Mouse (Mus musculus): ENCODE data around the gene Hc. TPM values are rescaled to one million over a fixed set of nuclear protein-coding genes. Genes with fewer than 3 reads are reported as not detected.

Hc gene
- polyA plus RNA-seq, 1 experiment from 2014 or later, result 0.45 TPM

GRCm38 (mm10) chr2:35060897-35061296, 341 bp downstream of the Hc start:
- Histone ChIP-seq H3K4me1 (ENCODE audit: insufficient read depth, low read length) (no peaks in the 10 kb centered on the region), H3K36me3 (ENCODE audit: insufficient read depth, low read length) (no peaks in the 10 kb centered on the region), H3K27me3 (ENCODE audit: insufficient read depth, low read length) (no peaks in the 10 kb centered on the region), H3K4me3 (ENCODE audit: low read length) (no peak overlapping the region), H3K9me3 (ENCODE audit: low read length) (no peaks in the 10 kb centered on the region), H3K4me2 (replicated peaks; ENCODE audit: low read depth, low read length) (no peak overlapping the region), H3K27ac (ENCODE audit: low read length) (no peak overlapping the region), H3K9ac (replicated peaks; ENCODE audit: low read length) (no peak overlapping the region)
- no peak for ATAC-seq (ENCODE audit: low FRiP score, low TSS enrichment)
- 23% methylated on average over 6 of the region's 6 CpGs for WGBS

GRCm38 (mm10) chr2:35060256-35060655, 982 bp downstream of the Hc start:
- Histone ChIP-seq H3K36me3 (ENCODE audit: insufficient read depth, low read length) (no peaks in the 10 kb centered on the region), H3K27ac (ENCODE audit: low read length) (no peak overlapping the region), H3K9ac (replicated peaks; ENCODE audit: low read length) (no peak overlapping the region), H3K9me3 (ENCODE audit: low read length) (no peaks in the 10 kb centered on the region), H3K27me3 (ENCODE audit: insufficient read depth, low read length) (no peaks in the 10 kb centered on the region), H3K4me1 (ENCODE audit: insufficient read depth, low read length) (no peaks in the 10 kb centered on the region), H3K4me2 (replicated peaks; ENCODE audit: low read depth, low read length) (no peak overlapping the region), H3K4me3 (ENCODE audit: low read length) (no peak overlapping the region)
- WGBS, result 75% methylated on average over 5 of the region's 5 CpGs
- no peak for ATAC-seq (ENCODE audit: low FRiP score, low TSS enrichment)

GRCm38 (mm10) chr2:35058325-35058724, 2.9 kb downstream of the Hc start:
- H3K27me3 ChIP-seq (ENCODE audit: insufficient read depth, low read length), result no peaks in the 10 kb centered on the region
- no peaks in the 10 kb centered on the region for H3K36me3 ChIP-seq (ENCODE audit: insufficient read depth, low read length)
- WGBS, result 85% methylated on average over 2 of the region's 2 CpGs
- no peaks in the 10 kb centered on the region for H3K9me3 ChIP-seq (ENCODE audit: low read length)
- no peak for ATAC-seq (ENCODE audit: low FRiP score, low TSS enrichment)
- H3K9ac ChIP-seq (replicated peaks; ENCODE audit: low read length), result no peak overlapping the region
- no peaks in the 10 kb centered on the region for H3K4me1 ChIP-seq (ENCODE audit: insufficient read depth, low read length)
- H3K4me2 ChIP-seq (replicated peaks; ENCODE audit: low read depth, low read length), result no peak overlapping the region
- no peak overlapping the region for H3K27ac ChIP-seq (ENCODE audit: low read length)
- H3K4me3 ChIP-seq (ENCODE audit: low read length), result no peak overlapping the region

GRCm38 (mm10) chr2:35057243-35057642, 4.0 kb downstream of the Hc start:
- H3K27ac ChIP-seq (ENCODE audit: low read length), result no peak overlapping the region
- no peaks in the 10 kb centered on the region for H3K27me3 ChIP-seq (ENCODE audit: insufficient read depth, low read length)
- H3K4me1 ChIP-seq (ENCODE audit: insufficient read depth, low read length), result no peaks in the 10 kb centered on the region
- no peak for ATAC-seq (ENCODE audit: low FRiP score, low TSS enrichment)
- no peak overlapping the region for H3K9ac ChIP-seq (replicated peaks; ENCODE audit: low read length)
- H3K9me3 ChIP-seq (ENCODE audit: low read length), result no peaks in the 10 kb centered on the region
- H3K36me3 ChIP-seq (ENCODE audit: insufficient read depth, low read length), result no peaks in the 10 kb centered on the region
- WGBS, result 89% methylated on average over 11 of the region's 11 CpGs
- no peak overlapping the region for H3K4me3 ChIP-seq (ENCODE audit: low read length)
- H3K4me2 ChIP-seq (replicated peaks; ENCODE audit: low read depth, low read length), result no peak overlapping the region

- Histone ChIP-seq H3K9ac (replicated peaks; ENCODE audit: low read length) (no peak overlapping the region), H3K27me3 (ENCODE audit: insufficient read depth, low read length) (no peaks in the 10 kb centered on the region), H3K9me3 (ENCODE audit: low read length) (no peaks in the 10 kb centered on the region), H3K4me3 (ENCODE audit: low read length) (no peak overlapping the region), H3K4me2 (replicated peaks; ENCODE audit: low read depth, low read length) (no peak overlapping the region), H3K27ac (ENCODE audit: low read length) (no peak overlapping the region), H3K36me3 (ENCODE audit: insufficient read depth, low read length) (no peaks in the 10 kb centered on the region), H3K4me1 (ENCODE audit: insufficient read depth, low read length) (no peaks in the 10 kb centered on the region)
- 41% methylated on average over 5 of the region's 5 CpGs for WGBS
- no peak for ATAC-seq (ENCODE audit: low FRiP score, low TSS enrichment)
These were observed 12.4 kb downstream of the Hc start for GRCm38 (mm10) chr2:35048851-35049250.

- no peak overlapping the region for H3K27ac ChIP-seq (ENCODE audit: low read length)
- no peak overlapping the region for H3K4me2 ChIP-seq (replicated peaks; ENCODE audit: low read depth, low read length)
- peaks cover 6% of the 10 kb centered on the region for H3K9me3 ChIP-seq (ENCODE audit: low read length)
- H3K27me3 ChIP-seq (ENCODE audit: insufficient read depth, low read length), result no peaks in the 10 kb centered on the region
- ATAC-seq (ENCODE audit: low FRiP score, low TSS enrichment), result no peak
- H3K4me3 ChIP-seq (ENCODE audit: low read length), result no peak overlapping the region
- H3K36me3 ChIP-seq (ENCODE audit: insufficient read depth, low read length), result no peaks in the 10 kb centered on the region
- H3K4me1 ChIP-seq (ENCODE audit: insufficient read depth, low read length), result no peaks in the 10 kb centered on the region
- WGBS, result 74% methylated on average over 2 of the region's 2 CpGs
- H3K9ac ChIP-seq (replicated peaks; ENCODE audit: low read length), result no peak overlapping the region
These were observed 16.3 kb downstream of the Hc start for GRCm38 (mm10) chr2:35044956-35045355.

- Histone ChIP-seq H3K27ac (ENCODE audit: low read length) (no peak overlapping the region), H3K36me3 (ENCODE audit: insufficient read depth, low read length) (no peaks in the 10 kb centered on the region), H3K9ac (replicated peaks; ENCODE audit: low read length) (no peak overlapping the region), H3K4me1 (ENCODE audit: insufficient read depth, low read length) (no peaks in the 10 kb centered on the region), H3K4me2 (replicated peaks; ENCODE audit: low read depth, low read length) (no peak overlapping the region), H3K9me3 (ENCODE audit: low read length) (peaks cover 6% of the 10 kb centered on the region), H3K4me3 (ENCODE audit: low read length) (no peak overlapping the region), H3K27me3 (ENCODE audit: insufficient read depth, low read length) (no peaks in the 10 kb centered on the region)
- WGBS, result 91% methylated on average over 9 of the region's 9 CpGs
- ATAC-seq (ENCODE audit: low FRiP score, low TSS enrichment), result no peak
These were observed 22.5 kb downstream of the Hc start for GRCm38 (mm10) chr2:35038580-35039375.

- no peaks in the 10 kb centered on the region for H3K9me3 ChIP-seq (ENCODE audit: low read length)
- H3K27me3 ChIP-seq (ENCODE audit: insufficient read depth, low read length), result no peaks in the 10 kb centered on the region
- no peak overlapping the region for H3K4me3 ChIP-seq (ENCODE audit: low read length)
- H3K4me2 ChIP-seq (replicated peaks; ENCODE audit: low read depth, low read length), result no peak overlapping the region
- H3K4me1 ChIP-seq (ENCODE audit: insufficient read depth, low read length), result no peaks in the 10 kb centered on the region
- no peak overlapping the region for H3K27ac ChIP-seq (ENCODE audit: low read length)
- no peak for ATAC-seq (ENCODE audit: low FRiP score, low TSS enrichment)
- H3K36me3 ChIP-seq (ENCODE audit: insufficient read depth, low read length), result no peaks in the 10 kb centered on the region
- no peak overlapping the region for H3K9ac ChIP-seq (replicated peaks; ENCODE audit: low read length)
- WGBS, result 77% methylated on average over 3 of the region's 3 CpGs
These were observed 36.5 kb downstream of the Hc start for GRCm38 (mm10) chr2:35024646-35025154.

- ATAC-seq (ENCODE audit: low FRiP score, low TSS enrichment), result no peak
- H3K27ac ChIP-seq (ENCODE audit: low read length), result no peak overlapping the region
- no peak overlapping the region for H3K4me3 ChIP-seq (ENCODE audit: low read length)
- WGBS, result 88% methylated on average over 5 of the region's 5 CpGs
- H3K4me1 ChIP-seq (ENCODE audit: insufficient read depth, low read length), result no peaks in the 10 kb centered on the region
- no peak overlapping the region for H3K9ac ChIP-seq (replicated peaks; ENCODE audit: low read length)
- no peaks in the 10 kb centered on the region for H3K9me3 ChIP-seq (ENCODE audit: low read length)
- no peaks in the 10 kb centered on the region for H3K27me3 ChIP-seq (ENCODE audit: insufficient read depth, low read length)
- no peak overlapping the region for H3K4me2 ChIP-seq (replicated peaks; ENCODE audit: low read depth, low read length)
- H3K36me3 ChIP-seq (ENCODE audit: insufficient read depth, low read length), result no peaks in the 10 kb centered on the region
These were observed 39.4 kb downstream of the Hc start for GRCm38 (mm10) chr2:35021806-35022205.

- ATAC-seq (ENCODE audit: low FRiP score, low TSS enrichment), result no peak
- no peaks in the 10 kb centered on the region for H3K27me3 ChIP-seq (ENCODE audit: insufficient read depth, low read length)
- H3K27ac ChIP-seq (ENCODE audit: low read length), result no peak overlapping the region
- no peaks in the 10 kb centered on the region for H3K36me3 ChIP-seq (ENCODE audit: insufficient read depth, low read length)
- H3K4me1 ChIP-seq (ENCODE audit: insufficient read depth, low read length), result no peaks in the 10 kb centered on the region
- no peak overlapping the region for H3K4me2 ChIP-seq (replicated peaks; ENCODE audit: low read depth, low read length)
- WGBS, result 24% methylated on average over 6 of the region's 6 CpGs
- H3K4me3 ChIP-seq (ENCODE audit: low read length), result no peak overlapping the region
- no peak overlapping the region for H3K9ac ChIP-seq (replicated peaks; ENCODE audit: low read length)
- no peaks in the 10 kb centered on the region for H3K9me3 ChIP-seq (ENCODE audit: low read length)
These were observed 45.4 kb downstream of the Hc start for GRCm38 (mm10) chr2:35015861-35016260.

Data from kidney, embryonic 16.5 days (tissue).